Mouse (Mus musculus) forelimb bud, embryonic 11.5 days (tissue): ENCODE data around the gene Pgam5.

Experiments
- DNase-seq: peaks from one replicate; pipeline ENCODE4 v3.0.0-alpha.2; 2012; ENCODE audit warnings: low read depth, low spot score

Pgam5 gene

GRCm38 (mm10) chr5:110269141-110270101 is at the start of gene Pgam5:
Gene Pgam5 (minus strand): TSS chr5:110269913.
- DNase-seq, result peak; percentile 94

- DNase-seq, result no peak
These were observed 43.4 kb upstream of the Pgam5 start for GRCm38 (mm10) chr5:110313127-110313526.

- DNase-seq, result no peak
These were observed 39.1 kb upstream of the Pgam5 start for GRCm38 (mm10) chr5:110308861-110309260.

GRCm38 (mm10) chr5:110300591-110300990 is 30.9 kb upstream of the Pgam5 start:
- DNase-seq, result no peak

- DNase-seq, result no peak
These were observed 26.9 kb upstream of the Pgam5 start for GRCm38 (mm10) chr5:110296637-110297036.

- no peak for DNase-seq
These were observed 21.9 kb upstream of the Pgam5 start for GRCm38 (mm10) chr5:110291649-110292048.

GRCm38 (mm10) chr5:110287084-110287475 is 17.4 kb upstream of the Pgam5 start:
- DNase-seq, result no peak

- DNase-seq, result no peak
These were observed 16.9 kb upstream of the Pgam5 start for GRCm38 (mm10) chr5:110286446-110287083.

GRCm38 (mm10) chr5:110285770-110286445 is 16.2 kb upstream of the Pgam5 start, which contains the start of the genes Pxmp2 and Pole:
Gene Pxmp2 (minus strand): TSS chr5:110286186.
Gene Pole (plus strand): TSS chr5:110286306.
- DNase-seq, result peak; percentile 94

GRCm38 (mm10) chr5:110285156-110285555 is 15.4 kb upstream of the Pgam5 start:
- no peak for DNase-seq

GRCm38 (mm10) chr5:110284536-110284935 is 14.8 kb upstream of the Pgam5 start:
- peak; percentile 38 for DNase-seq

GRCm38 (mm10) chr5:110281984-110282383 is 12.3 kb upstream of the Pgam5 start:
- no peak for DNase-seq

- no peak for DNase-seq
These were observed 7.2 kb upstream of the Pgam5 start for GRCm38 (mm10) chr5:110276910-110277309.

GRCm38 (mm10) chr5:110276391-110276790 is 6.7 kb upstream of the Pgam5 start:
- DNase-seq, result no peak

GRCm38 (mm10) chr5:110274846-110275245 is 5.1 kb upstream of the Pgam5 start:
- DNase-seq, result no peak

- no peak for DNase-seq
These were observed 4.4 kb upstream of the Pgam5 start for GRCm38 (mm10) chr5:110274147-110274546.

- no peak for DNase-seq
These were observed 529 bp upstream of the Pgam5 start for GRCm38 (mm10) chr5:110270242-110270641.

GRCm38 (mm10) chr5:110266941-110267340 is 2.8 kb downstream of the Pgam5 start:
- DNase-seq, result no peak

- no peak for DNase-seq
These were observed 25.6 kb downstream of the Pgam5 start for GRCm38 (mm10) chr5:110244091-110244490.

GRCm38 (mm10) chr5:110232346-110232745 is 37.4 kb downstream of the Pgam5 start:
- DNase-seq, result no peak

GRCm38 (mm10) chr5:110231638-110232037 is 38.1 kb downstream of the Pgam5 start:
- no peak for DNase-seq
